Mouse (Mus musculus): ENCODE results near the gene Nos3. TPM values are rescaled to one million over a fixed set of nuclear protein-coding genes. Genes with fewer than 3 reads are reported as not detected.

Gene Nos3
- polyA plus RNA-seq (2015; fragmentation: Nextera tagmentation; extraction: Ambion mirVana), result 7.5 and 9.9 TPM in 2 replicates

GRCm38 (mm10) chr5:24364508-24364907 is at the start of gene Nos3:
TSS of gene Nos3 (plus strand) at chr5:24364810.
- Histone ChIP-seq H3K4me1 (replicated peaks; ENCODE audit: control insufficient read depth, insufficient read depth, low read length) (no peaks in the 10 kb centered on the region), H3K4me2 (ENCODE audit: low read length) (no peak within 1 kb of the TSS), H3K9ac (replicated peaks; ENCODE audit: low read depth, low read length) (no peak within 1 kb of the TSS), H3K9me3 (ENCODE audit: control insufficient read depth, low read length) (no peaks in the 10 kb centered on the region), H3K27ac (ENCODE audit: low read length) (no peak within 1 kb of the TSS), H3K4me3 (replicated peaks; ENCODE audit: low read length) (no peak within 1 kb of the TSS), H3K36me3 (ENCODE audit: control insufficient read depth, insufficient read depth) (no peaks in the 10 kb centered on the region), H3K27me3 (replicated peaks; ENCODE audit: control insufficient read depth, insufficient read depth, low read length) (no peaks in the 10 kb centered on the region)
- no peak for ATAC-seq
- 27% methylated on average over 12 of the region's 12 CpGs for WGBS

DNA sequence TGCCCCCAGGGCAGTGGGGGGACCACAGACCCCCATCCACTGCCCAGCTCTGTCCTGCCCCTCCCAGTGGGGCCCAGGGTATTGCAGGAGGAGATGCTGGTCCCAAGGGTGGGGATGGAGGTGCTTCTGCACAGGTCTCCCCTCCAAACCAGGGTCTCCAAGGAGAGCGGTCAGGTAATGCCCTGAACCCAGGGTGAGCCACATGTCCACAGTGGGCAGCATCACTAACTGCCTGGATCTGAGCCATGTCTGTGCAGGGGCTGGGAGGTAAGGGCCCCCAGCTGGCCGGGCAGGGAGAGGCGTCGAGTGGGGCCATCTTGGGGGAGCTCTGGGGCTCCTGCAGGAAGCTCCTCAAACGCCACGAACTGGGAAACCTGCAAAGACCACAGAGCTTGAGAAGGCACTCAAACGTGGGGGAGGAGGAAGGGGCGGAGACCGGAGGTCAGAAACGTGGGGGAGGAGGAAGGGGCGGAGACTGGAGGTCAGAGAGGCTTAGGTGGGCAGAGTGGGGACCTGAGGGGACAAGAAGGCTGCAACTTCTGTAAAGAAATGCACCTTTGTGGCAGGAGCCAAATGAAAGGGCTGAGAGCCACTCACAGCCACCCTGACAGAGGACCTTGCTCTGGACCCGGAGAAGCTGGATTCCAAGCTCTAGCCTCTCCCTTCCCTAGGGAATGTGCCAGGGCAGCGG is 44.7 kb upstream of the Nos3 start:
- no peak for ATAC-seq
- Histone ChIP-seq H3K4me3 (replicated peaks; ENCODE audit: low read length) (no peak overlapping the region), H3K36me3 (ENCODE audit: control insufficient read depth, insufficient read depth) (0 out of 2 replicates have a peak, but pooled peaks cover under 1% of the 10 kb centered on the region), H3K27ac (ENCODE audit: low read length) (no peak overlapping the region), H3K27me3 (replicated peaks; ENCODE audit: control insufficient read depth, insufficient read depth, low read length) (no peaks in the 10 kb centered on the region), H3K4me1 (replicated peaks; ENCODE audit: control insufficient read depth, insufficient read depth, low read length) (peaks cover 14% of the 10 kb centered on the region), H3K4me2 (ENCODE audit: low read length) (no peak overlapping the region), H3K9ac (replicated peaks; ENCODE audit: low read depth, low read length) (no peak overlapping the region), H3K9me3 (ENCODE audit: control insufficient read depth, low read length) (no peaks in the 10 kb centered on the region)
- 14% methylated on average over 13 of the region's 13 CpGs for WGBS

- H3K4me2 ChIP-seq (ENCODE audit: low read length), result no peak overlapping the region
- no peak; the same call in 1 of the 2 replicates for ATAC-seq
- 28% methylated on average over 6 of the region's 6 CpGs for WGBS
These were observed 44.2 kb upstream of the Nos3 start for GRCm38 (mm10) chr5:24320467-24320813.

DNA sequence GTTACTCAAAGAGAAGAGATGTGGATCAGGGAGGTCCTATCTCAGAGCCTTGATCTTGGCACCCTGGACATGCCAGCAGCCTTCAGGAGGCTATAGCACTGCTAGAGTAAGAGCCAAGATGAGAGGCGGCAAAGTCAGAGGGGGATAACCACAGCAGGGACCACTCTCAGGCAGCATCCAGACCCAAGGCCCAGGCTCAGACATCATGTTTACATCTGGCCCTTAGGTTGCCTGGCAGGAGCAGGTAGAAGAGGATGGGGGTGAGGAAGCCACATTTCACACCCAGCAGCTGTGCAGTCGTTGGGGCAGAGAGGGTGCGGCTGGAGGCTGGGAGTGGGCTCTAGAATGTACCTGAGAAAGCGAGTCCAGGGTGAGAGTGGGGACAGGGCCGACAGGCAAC is 43.7 kb upstream of the Nos3 start:
- no peak for ATAC-seq
- no peak overlapping the region for H3K4me3 ChIP-seq (replicated peaks; ENCODE audit: low read length)
- no peaks in the 10 kb centered on the region for H3K9me3 ChIP-seq (ENCODE audit: control insufficient read depth, low read length)
- no peak overlapping the region for H3K4me2 ChIP-seq (ENCODE audit: low read length)
- H3K4me1 ChIP-seq (replicated peaks; ENCODE audit: control insufficient read depth, insufficient read depth, low read length), result peaks cover 14% of the 10 kb centered on the region
- H3K27ac ChIP-seq (ENCODE audit: low read length), result no peak overlapping the region
- 0 out of 2 replicates have a peak, but pooled peaks cover 3% of the 10 kb centered on the region for H3K36me3 ChIP-seq (ENCODE audit: control insufficient read depth, insufficient read depth)
- WGBS, result 51% methylated on average over 5 of the region's 5 CpGs
- no peak overlapping the region for H3K9ac ChIP-seq (replicated peaks; ENCODE audit: low read depth, low read length)
- H3K27me3 ChIP-seq (replicated peaks; ENCODE audit: control insufficient read depth, insufficient read depth, low read length), result no peaks in the 10 kb centered on the region

More at GRCm38 (mm10) chr5:24320467-24320813, 44.2 kb upstream of the Nos3 start:
- peaks cover 14% of the 10 kb centered on the region for H3K4me1 ChIP-seq (replicated peaks; ENCODE audit: control insufficient read depth, insufficient read depth, low read length)
- no peak overlapping the region for H3K27ac ChIP-seq (ENCODE audit: low read length)
- H3K36me3 ChIP-seq (ENCODE audit: control insufficient read depth, insufficient read depth), result 0 out of 2 replicates have a peak, but pooled peaks cover 3% of the 10 kb centered on the region
- H3K27me3 ChIP-seq (replicated peaks; ENCODE audit: control insufficient read depth, insufficient read depth, low read length), result no peaks in the 10 kb centered on the region
- no peak overlapping the region for H3K4me3 ChIP-seq (replicated peaks; ENCODE audit: low read length)
- H3K9ac ChIP-seq (replicated peaks; ENCODE audit: low read depth, low read length), result no peak overlapping the region
- no peaks in the 10 kb centered on the region for H3K9me3 ChIP-seq (ENCODE audit: control insufficient read depth, low read length)

- no peak overlapping the region for H3K4me2 ChIP-seq (ENCODE audit: low read length)
- H3K9ac ChIP-seq (replicated peaks; ENCODE audit: low read depth, low read length), result 0 out of 2 replicates have a peak overlapping the region, but pooled peaks have one; percentile 9
These were observed 42.6 kb upstream of the Nos3 start for GRCm38 (mm10) chr5:24321711-24322682.

GRCm38 (mm10) chr5:24325251-24325650 is 39.4 kb upstream of the Nos3 start:
- Histone ChIP-seq H3K27me3 (replicated peaks; ENCODE audit: control insufficient read depth, insufficient read depth, low read length) (no peaks in the 10 kb centered on the region), H3K9me3 (ENCODE audit: control insufficient read depth, low read length) (no peaks in the 10 kb centered on the region), H3K4me2 (ENCODE audit: low read length) (no peak overlapping the region), H3K9ac (replicated peaks; ENCODE audit: low read depth, low read length) (no peak overlapping the region), H3K36me3 (ENCODE audit: control insufficient read depth, insufficient read depth) (0 out of 2 replicates have a peak, but pooled peaks cover 3% of the 10 kb centered on the region), H3K4me3 (replicated peaks; ENCODE audit: low read length) (no peak overlapping the region), H3K4me1 (replicated peaks; ENCODE audit: control insufficient read depth, insufficient read depth, low read length) (peaks cover 27% of the 10 kb centered on the region), H3K27ac (ENCODE audit: low read length) (no peak overlapping the region)
- WGBS, result 53% methylated on average over 14 of the region's 14 CpGs
- no peak for ATAC-seq

More at GRCm38 (mm10) chr5:24321711-24322682, 42.6 kb upstream of the Nos3 start:
- no peak for ATAC-seq
- H3K36me3 ChIP-seq (ENCODE audit: control insufficient read depth, insufficient read depth), result 0 out of 2 replicates have a peak, but pooled peaks cover 3% of the 10 kb centered on the region
- no peak overlapping the region for H3K27ac ChIP-seq (ENCODE audit: low read length)
- H3K9me3 ChIP-seq (ENCODE audit: control insufficient read depth, low read length), result no peaks in the 10 kb centered on the region
- peaks cover 14% of the 10 kb centered on the region for H3K4me1 ChIP-seq (replicated peaks; ENCODE audit: control insufficient read depth, insufficient read depth, low read length)
- H3K4me3 ChIP-seq (replicated peaks; ENCODE audit: low read length), result no peak overlapping the region
- H3K27me3 ChIP-seq (replicated peaks; ENCODE audit: control insufficient read depth, insufficient read depth, low read length), result no peaks in the 10 kb centered on the region
- WGBS, result 8% methylated on average over 19 of the region's 22 CpGs

DNA sequence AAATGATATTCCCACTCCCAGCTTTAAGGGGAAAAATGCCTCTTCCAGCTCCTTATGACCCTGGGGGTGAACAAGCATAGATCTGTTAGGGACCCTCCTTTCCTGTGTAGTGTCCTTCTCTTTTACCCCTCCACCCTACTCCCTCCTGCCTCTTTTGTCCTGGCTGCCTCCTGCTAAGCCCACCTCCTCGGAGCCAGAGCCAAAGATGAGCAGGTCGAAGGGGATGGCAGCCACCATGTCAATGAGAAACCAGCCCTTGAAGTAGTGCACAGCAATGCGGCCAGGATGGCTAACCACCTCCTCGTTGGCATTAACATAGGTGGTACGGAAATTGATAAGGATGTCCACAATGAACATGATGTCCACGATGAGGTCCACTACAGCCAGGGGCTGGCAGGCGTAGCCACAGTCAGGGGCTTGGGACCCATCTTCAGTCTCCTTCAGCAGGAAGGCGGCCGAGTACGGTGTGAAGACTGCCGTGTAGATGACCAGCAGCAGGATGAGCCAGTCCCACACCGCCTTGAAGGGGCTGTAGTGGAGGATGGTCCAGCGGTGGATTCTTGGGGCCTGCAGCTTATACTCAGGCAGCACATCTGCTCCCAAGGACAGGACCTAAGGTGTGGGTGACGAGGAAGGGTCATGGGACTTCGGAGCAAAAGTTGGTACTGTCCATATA is 38.3 kb upstream of the Nos3 start:
- no peak overlapping the region for H3K4me3 ChIP-seq (replicated peaks; ENCODE audit: low read length)
- H3K27ac ChIP-seq (ENCODE audit: low read length), result no peak overlapping the region
- 0 out of 2 replicates have a peak, but pooled peaks cover 3% of the 10 kb centered on the region for H3K36me3 ChIP-seq (ENCODE audit: control insufficient read depth, insufficient read depth)
- no peak overlapping the region for H3K4me2 ChIP-seq (ENCODE audit: low read length)
- no peak for ATAC-seq
- H3K4me1 ChIP-seq (replicated peaks; ENCODE audit: control insufficient read depth, insufficient read depth, low read length), result peaks cover 20% of the 10 kb centered on the region
- no peaks in the 10 kb centered on the region for H3K27me3 ChIP-seq (replicated peaks; ENCODE audit: control insufficient read depth, insufficient read depth, low read length)
- 93% methylated on average over 15 of the region's 15 CpGs for WGBS
- H3K9ac ChIP-seq (replicated peaks; ENCODE audit: low read depth, low read length), result no peak overlapping the region
- H3K9me3 ChIP-seq (ENCODE audit: control insufficient read depth, low read length), result no peaks in the 10 kb centered on the region

DNA sequence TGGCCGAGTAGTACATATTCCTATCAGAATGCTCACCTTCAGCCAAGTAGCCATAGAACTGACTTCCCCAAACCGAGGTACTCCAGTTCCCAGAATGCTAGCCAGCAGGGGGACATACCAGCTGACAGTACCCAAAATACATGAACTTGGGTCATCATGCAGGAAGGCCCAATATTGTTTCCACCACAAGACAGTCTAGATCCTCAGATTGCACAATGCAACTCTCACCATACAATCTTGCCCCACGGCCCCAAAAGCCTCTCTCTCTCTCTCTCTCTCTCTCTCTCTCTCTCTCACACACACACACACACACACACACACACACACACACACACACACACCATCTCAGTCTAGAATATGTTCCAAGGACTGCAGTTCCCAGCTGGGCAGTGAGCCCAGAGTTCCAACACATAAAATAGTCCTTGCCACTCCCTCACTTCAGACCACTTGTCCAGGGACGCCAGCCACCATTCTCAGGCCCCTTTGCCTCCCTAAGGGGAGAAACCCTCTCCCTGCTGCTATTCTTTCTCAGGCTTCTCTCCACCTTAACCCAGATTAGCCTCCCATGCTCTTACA is 37.7 kb upstream of the Nos3 start:
- WGBS, result 62% methylated on average over 4 of the region's 4 CpGs
- Histone ChIP-seq H3K9me3 (ENCODE audit: control insufficient read depth, low read length) (no peaks in the 10 kb centered on the region), H3K4me2 (ENCODE audit: low read length) (no peak overlapping the region)

More for the DNA sequence above, 37.7 kb upstream of the Nos3 start:
- Histone ChIP-seq H3K4me1 (replicated peaks; ENCODE audit: control insufficient read depth, insufficient read depth, low read length) (peaks cover 20% of the 10 kb centered on the region), H3K27me3 (replicated peaks; ENCODE audit: control insufficient read depth, insufficient read depth, low read length) (no peaks in the 10 kb centered on the region), H3K36me3 (ENCODE audit: control insufficient read depth, insufficient read depth) (0 out of 2 replicates have a peak, but pooled peaks cover 3% of the 10 kb centered on the region), H3K4me3 (replicated peaks; ENCODE audit: low read length) (no peak overlapping the region), H3K27ac (ENCODE audit: low read length) (no peak overlapping the region), H3K9ac (replicated peaks; ENCODE audit: low read depth, low read length) (no peak overlapping the region)
- no peak for ATAC-seq

Measured in forebrain, embryonic 16.5 days (tissue).